Mouse (Mus musculus) CD4-positive, CD25-positive, alpha-beta regulatory T cell, adult 4 months (primary cell): ENCODE data around the gene Lime1. TPM values are rescaled to one million over a fixed set of nuclear protein-coding genes. Genes with fewer than 3 reads are reported as not detected.

Source experiments
- ATAC-seq: one replicate; pipeline ENCODE4 v1.8.0; 2017
- polyA plus RNA-seq, 2 experiments: library from polyadenylated mRNA; unstranded; fragments of 100-300 nt; shearing (Covaris generic); gene quantifications; one replicate each; pipeline ENCODE4 v1.2.1; 2017

Gene Lime1
- polyA plus RNA-seq, 2 experiments from 2014 or later: 302 to 371 TPM

DNA sequence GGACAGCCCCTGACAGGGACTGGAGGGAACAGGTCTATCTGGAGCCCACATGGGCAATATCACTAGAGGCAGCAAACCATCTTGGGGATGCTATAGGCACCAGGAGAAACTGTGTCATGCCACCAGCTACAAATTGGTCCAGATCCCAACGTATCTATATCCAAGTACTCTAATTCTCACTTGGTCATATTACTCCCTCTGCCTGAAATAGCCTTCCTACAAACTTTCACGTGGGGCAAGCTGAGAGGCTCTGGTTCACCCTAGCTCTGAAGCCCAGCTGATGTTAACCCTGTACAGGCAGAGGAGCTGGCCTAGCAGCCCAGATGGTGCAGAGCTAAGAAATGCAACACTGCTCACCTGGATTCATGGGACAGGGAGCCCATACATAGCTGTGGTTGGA is 11.7 kb downstream of the Lime1 start:
- ATAC-seq: no peak

DNA sequence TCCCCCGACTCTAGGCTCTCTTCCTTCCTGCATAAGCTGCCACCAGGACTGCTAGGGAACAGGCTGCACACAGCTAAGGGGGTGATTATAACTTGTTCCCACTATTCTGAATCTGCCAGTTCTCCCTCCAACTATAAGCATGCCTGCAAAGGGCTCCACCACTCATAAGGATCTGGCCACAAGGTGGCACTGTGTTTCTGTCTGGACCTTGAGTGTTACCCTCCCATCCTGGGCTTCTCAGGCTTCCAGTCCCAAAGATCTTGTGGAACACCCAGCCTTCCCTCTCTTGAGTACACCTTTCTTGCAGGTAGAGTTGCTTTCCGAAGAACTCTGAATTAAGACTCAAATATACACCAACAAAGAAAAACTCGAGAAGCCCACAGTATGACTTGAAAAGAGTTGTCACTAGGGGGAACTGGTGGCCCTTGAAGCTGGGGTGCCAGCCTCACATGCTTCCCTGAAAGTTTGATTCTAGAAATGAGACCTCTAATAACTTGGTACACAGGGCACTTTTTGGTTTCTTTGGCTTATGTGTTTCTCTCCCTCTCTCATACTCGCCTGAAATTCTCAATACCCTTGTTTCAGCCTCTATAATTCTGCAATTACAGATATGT is 12.8 kb downstream of the Lime1 start:
- peak; percentile 89 for ATAC-seq

- ATAC-seq: no peak
These were observed 14.2 kb downstream of the Lime1 start for GRCm38 (mm10) chr2:181394086-181394485.

DNA sequence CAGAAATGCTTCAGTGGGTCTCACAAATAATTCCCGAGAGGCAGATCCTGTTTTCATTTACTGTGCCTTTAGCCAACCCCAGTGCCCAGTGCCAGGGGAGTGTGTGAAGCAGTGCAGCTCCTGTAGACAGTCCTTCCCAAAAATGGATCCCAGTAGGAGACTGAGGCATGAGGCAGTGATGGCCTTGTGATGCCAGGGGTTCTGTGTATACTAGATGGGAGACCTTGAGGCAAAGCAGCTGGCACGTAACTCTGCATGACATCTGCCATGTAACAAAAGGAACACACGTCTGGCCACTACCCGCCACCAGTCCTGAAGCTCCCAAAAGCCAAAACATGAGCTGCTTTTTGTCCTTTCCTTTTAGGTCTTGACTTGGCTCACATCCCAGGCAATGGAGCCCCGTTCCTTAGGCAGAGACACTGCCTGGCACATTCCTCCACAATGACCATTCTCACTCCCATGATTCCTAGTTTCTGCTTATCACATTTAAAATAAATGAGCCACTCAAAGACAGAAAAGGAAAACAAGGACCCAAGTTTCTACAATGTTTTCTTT is 17.4 kb downstream of the Lime1 start:
- no peak for ATAC-seq

GRCm38 (mm10) chr2:181401497-181401896 is 21.6 kb downstream of the Lime1 start:
- no peak for ATAC-seq

GRCm38 (mm10) chr2:181403722-181404121 is 23.8 kb downstream of the Lime1 start:
- ATAC-seq: no peak

DNA sequence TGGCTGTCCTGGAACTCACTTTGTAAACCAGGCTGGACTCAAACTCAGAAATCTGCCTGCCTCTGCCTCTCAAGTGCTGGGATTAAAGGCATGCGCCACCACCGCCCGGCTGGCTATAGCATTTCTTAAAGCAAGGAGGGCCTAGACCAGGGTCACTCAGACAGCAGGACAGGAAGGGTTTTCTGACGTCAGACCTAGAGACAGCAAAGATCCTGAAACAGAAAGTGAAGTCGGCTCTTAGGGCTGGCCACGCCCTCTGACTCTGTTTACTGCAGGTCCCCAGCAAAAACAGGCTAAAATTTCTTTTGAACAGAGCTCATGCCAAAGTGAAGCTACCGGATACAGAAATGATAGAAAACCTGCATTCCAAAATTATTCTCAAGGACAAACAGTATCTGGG is 29.8 kb downstream of the Lime1 start:
- peak; percentile 19 for ATAC-seq

- ATAC-seq: peak; percentile 98
These were observed 31.0 kb downstream of the Lime1 start for GRCm38 (mm10) chr2:181410760-181411473.

- no peak for ATAC-seq
These were observed 33.3 kb downstream of the Lime1 start for GRCm38 (mm10) chr2:181413141-181413540.

DNA sequence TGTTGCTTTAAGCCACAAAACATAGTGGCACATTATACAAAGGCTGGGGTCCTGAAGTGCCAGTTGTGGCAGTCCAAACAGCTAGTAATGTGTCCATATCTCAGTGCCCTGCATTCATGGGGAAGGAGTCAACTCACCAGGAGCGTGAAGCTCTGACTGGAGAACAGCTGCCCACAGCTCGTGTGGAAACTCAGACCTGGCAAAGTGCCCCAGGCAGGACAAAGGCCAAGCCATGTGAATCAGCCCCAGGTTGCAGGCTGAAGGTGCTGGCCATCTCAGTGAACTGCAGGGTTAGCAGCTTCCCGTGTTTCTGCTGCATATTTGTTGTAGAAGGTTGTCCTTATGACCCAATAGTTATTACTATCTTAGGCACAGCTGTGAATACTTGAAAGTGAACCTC is 36.1 kb downstream of the Lime1 start:
- no peak for ATAC-seq

- ATAC-seq: no peak
These were observed 39.5 kb downstream of the Lime1 start for GRCm38 (mm10) chr2:181419359-181419758.

DNA sequence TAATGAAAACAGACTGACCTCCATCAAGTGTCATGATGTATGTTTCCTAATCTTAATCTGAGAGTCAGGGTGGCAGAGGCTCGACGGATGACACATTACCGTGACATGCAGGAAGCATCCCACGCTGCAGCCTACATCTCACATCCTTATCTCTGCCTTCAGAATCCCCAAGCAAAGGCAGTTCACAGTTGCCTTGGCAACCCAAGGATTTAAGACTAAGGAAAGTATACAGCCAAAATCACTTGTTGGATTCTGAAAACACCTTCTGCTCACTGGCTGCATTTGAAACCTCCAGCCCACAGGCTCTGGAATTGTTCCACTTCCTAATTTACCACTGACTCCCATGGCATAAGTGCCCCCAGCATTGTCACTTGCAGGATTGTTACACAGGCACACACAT is 40.5 kb downstream of the Lime1 start:
- no peak for ATAC-seq

- ATAC-seq: no peak
These were observed 41.2 kb downstream of the Lime1 start for GRCm38 (mm10) chr2:181420903-181421638.

DNA sequence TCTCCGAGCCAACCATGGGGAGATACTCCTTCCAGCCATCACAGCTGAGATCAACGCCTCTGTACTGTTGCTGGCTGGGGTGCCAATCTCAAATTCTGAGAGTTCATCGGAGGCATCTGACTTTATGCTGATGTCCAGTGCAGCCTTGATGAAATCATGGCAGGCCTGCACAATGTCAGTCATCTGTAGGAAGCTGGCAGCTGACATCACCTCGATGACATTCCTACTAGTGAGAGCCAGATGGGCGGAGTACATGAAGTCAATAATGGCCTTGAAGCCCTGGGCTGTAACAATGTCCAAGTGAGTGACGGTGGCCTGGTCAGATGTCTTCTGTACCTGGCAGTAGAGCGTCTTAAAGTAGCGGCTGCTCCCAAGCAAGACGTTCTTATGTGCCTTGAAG is 44.0 kb downstream of the Lime1 start:
- no peak for ATAC-seq

Other genes starting within 250 kb of the Lime1 start
- not detected for gene Kcnq2, start 244.8 kb upstream of the Lime1 start, polyA plus RNA-seq
- not detected for gene Eef1a2, start 223.1 kb upstream of the Lime1 start, polyA plus RNA-seq
- 100 to 1,000 TPM; 138 to 145 TPM for gene Ppdpf, start 192.8 kb upstream of the Lime1 start, polyA plus RNA-seq
- under 1 TPM in 1 of 2 experiments, not detected in 1; 0.08 TPM for gene Ptk6, start 177.3 kb upstream of the Lime1 start, polyA plus RNA-seq
- under 1 TPM; 0.42 to 0.70 TPM for gene Srms, start 166.9 kb upstream of the Lime1 start, polyA plus RNA-seq
- gene Fndc11, start 160.1 kb upstream of the Lime1 start, polyA plus RNA-seq: 1 to 10 TPM in 1 of 2 experiments, not detected in 1; 1.3 TPM
- gene Helz2, start 138.1 kb upstream of the Lime1 start, polyA plus RNA-seq: 10 to 100 TPM; 19.7 to 25.9 TPM
- 1 to 10 TPM; 9.5 to 9.7 TPM for gene Gmeb2, start 92.0 kb upstream of the Lime1 start, polyA plus RNA-seq
- gene Stmn3, start 65.6 kb upstream of the Lime1 start, polyA plus RNA-seq: not detected
- gene Rtel1, start 60.3 kb upstream of the Lime1 start, polyA plus RNA-seq: 10 to 100 TPM; 42.4 to 44.3 TPM
- gene Zgpat, start 15.2 kb upstream of the Lime1 start, polyA plus RNA-seq: 10 to 100 TPM; 16.4 to 23.4 TPM
- 10 to 100 TPM; 67.6 to 76.2 TPM for gene Arfrp1, start 14.7 kb upstream of the Lime1 start, polyA plus RNA-seq
- gene Zbtb46, start 79.3 kb downstream of the Lime1 start, polyA plus RNA-seq: 1 to 10 TPM; 3.4 to 4.3 TPM
- gene Abhd16b, start 113.1 kb downstream of the Lime1 start, polyA plus RNA-seq: not detected
- gene Tpd52l2, start 117.1 kb downstream of the Lime1 start, polyA plus RNA-seq: 100 to 1,000 TPM; 108 to 109 TPM
- gene Dnajc5, start 140.4 kb downstream of the Lime1 start, polyA plus RNA-seq: 10 to 100 TPM; 39.4 to 46.7 TPM
- 100 to 1,000 TPM; 178 to 280 TPM for gene Uckl1, start 204.8 kb downstream of the Lime1 start, polyA plus RNA-seq
- 100 to 1,000 TPM in 1 of 2 experiments, 10 to 100 TPM in 1; 86.8 to 115 TPM for gene Prpf6, start 211.8 kb downstream of the Lime1 start, polyA plus RNA-seq
- 10 to 100 TPM; 19.0 to 45.0 TPM for gene Zfp512b, start 212.7 kb downstream of the Lime1 start, polyA plus RNA-seq
- gene Samd10, start 219.1 kb downstream of the Lime1 start, polyA plus RNA-seq: 1 to 10 TPM; 5.9 to 7.1 TPM